Mouse (Mus musculus): Measurements from ENCODE around the gene St3gal5.

DNA sequence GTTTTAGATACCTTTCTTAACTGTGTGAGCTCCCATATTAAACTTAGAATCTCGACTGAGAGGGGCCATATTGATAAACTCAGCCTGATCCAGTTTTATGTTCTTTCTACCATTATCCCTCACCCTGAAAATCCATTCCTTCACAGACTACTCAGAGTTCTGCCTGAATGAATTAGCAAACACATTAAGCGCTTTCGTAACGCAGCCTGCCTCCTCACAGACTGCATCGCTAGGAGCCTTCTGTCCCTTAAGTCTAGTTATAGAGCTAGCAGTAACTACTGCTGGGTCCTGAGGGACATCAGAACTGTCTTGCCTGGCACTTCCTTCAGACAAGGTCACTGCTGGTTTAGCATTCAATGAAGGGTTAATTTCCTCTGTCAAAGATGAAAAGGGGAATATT is 78.6 kb downstream of the St3gal5 start:
- no peak for TF ChIP-seq CTCF (IDR thresholded peaks at IDR 0.05; ENCODE audit: control insufficient read depth, insufficient read depth, insufficient replicate concordance, low read depth, low read length)
- no peak for TF ChIP-seq POLR2A (IDR thresholded peaks at IDR 0.05; ENCODE audit: control insufficient read depth, low read depth, low read length)
